Mouse (Mus musculus) megakaryocyte, embryonic 14.5 days (primary cell): ENCODE measurements around the gene Ptpra.

ENCODE experiments used
- FLI1 ChIP-seq: IDR thresholded peaks from 2 replicates; pipeline ENCODE4 v1.6.1; 2012; ENCODE audit warnings: low read length, inconsistent platforms, mixed read lengths
- GATA1 ChIP-seq: IDR thresholded peaks from 3 replicates; pipeline ENCODE4 v1.6.1; 2012; ENCODE audit warnings: mixed read lengths, low read length, inconsistent platforms, borderline replicate concordance

DNA sequence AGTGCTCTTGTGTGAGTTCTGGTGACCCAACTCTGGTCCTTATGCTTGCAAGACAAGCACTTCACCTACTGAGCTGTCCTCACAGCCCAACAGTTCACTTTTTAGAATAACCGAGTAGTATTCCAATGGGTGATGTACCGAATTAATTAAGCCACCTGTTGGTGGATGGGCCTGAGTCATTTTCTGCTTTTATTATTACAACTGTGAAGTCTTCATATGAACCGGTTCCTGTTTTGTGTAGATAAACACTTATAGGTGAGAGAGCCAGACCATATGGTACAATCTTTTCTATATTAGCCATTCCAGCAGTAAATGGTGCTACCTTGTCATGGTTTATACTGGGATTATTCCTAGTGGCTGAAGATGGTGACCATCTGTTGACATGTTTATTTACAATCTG lies 37.3 kb upstream of the Ptpra start:
- no peak for TF ChIP-seq FLI1
- no peak for TF ChIP-seq GATA1
